Mouse (Mus musculus) urinary bladder, postnatal 14 days (tissue): ENCODE measurements at regions not wholly inside any gene's neighbourhood (a gene's known extent, or its start where the extent isn't known, plus 50 kb on each side); places are given as distances from the start of the nearest gene placed in this dataset.

Source experiments
- DNase-seq: peaks from one replicate; pipeline ENCODE4 v3.0.0; 2021; ENCODE audit warnings: low spot score

GRCm38 (mm10) chr7:124857106-124857505, 587.4 kb upstream of the Kdm8 start:
- DNase-seq = no peak

- no peak for DNase-seq
Measured at GRCm38 (mm10) chr7:124861397-124861796, 583.1 kb upstream of the Kdm8 start.

- DNase-seq = peak; percentile 64
Measured at GRCm38 (mm10) chr7:124868133-124868603, 576.3 kb upstream of the Kdm8 start.

- no peak for DNase-seq
Measured at GRCm38 (mm10) chr7:124868621-124869020, 575.9 kb upstream of the Kdm8 start.

GRCm38 (mm10) chr7:124880771-124881170, 563.7 kb upstream of the Kdm8 start:
- DNase-seq = no peak

- peak; percentile 5 for DNase-seq
Measured at GRCm38 (mm10) chr7:124907233-124907632, 537.2 kb upstream of the Kdm8 start.

- DNase-seq = no peak
Measured at GRCm38 (mm10) chr7:124907662-124908296, 536.7 kb upstream of the Kdm8 start.

GRCm38 (mm10) chr7:124914061-124914460, 530.4 kb upstream of the Kdm8 start:
- DNase-seq = no peak

GRCm38 (mm10) chr7:124914479-124914878, 530.0 kb upstream of the Kdm8 start:
- DNase-seq = no peak

- no peak for DNase-seq
Measured at GRCm38 (mm10) chr7:124914972-124915371, 529.5 kb upstream of the Kdm8 start.

GRCm38 (mm10) chr7:124915637-124916036, 528.8 kb upstream of the Kdm8 start:
- no peak for DNase-seq

- no peak for DNase-seq
Measured at GRCm38 (mm10) chr7:124917606-124918120, 526.8 kb upstream of the Kdm8 start.

GRCm38 (mm10) chr7:124922806-124923205, 521.7 kb upstream of the Kdm8 start:
- DNase-seq = no peak

GRCm38 (mm10) chr7:124933573-124933972, 510.9 kb upstream of the Kdm8 start:
- DNase-seq = no peak

- DNase-seq = no peak
Measured at GRCm38 (mm10) chr7:124939357-124939756, 505.1 kb upstream of the Kdm8 start.

- no peak for DNase-seq
Measured at GRCm38 (mm10) chr7:124941527-124941926, 502.9 kb upstream of the Kdm8 start.

GRCm38 (mm10) chr7:124946424-124946823, 498.1 kb upstream of the Kdm8 start:
- DNase-seq = no peak

- DNase-seq = no peak
Measured at GRCm38 (mm10) chr7:124957329-124957728, 487.1 kb upstream of the Kdm8 start.

- DNase-seq = no peak
Measured at GRCm38 (mm10) chr7:124974870-124975488, 469.5 kb upstream of the Kdm8 start.

GRCm38 (mm10) chr7:124989456-124989855, 455.0 kb upstream of the Kdm8 start:
- no peak for DNase-seq

- DNase-seq = no peak
Measured at GRCm38 (mm10) chr7:124990695-124991094, 453.8 kb upstream of the Kdm8 start.

- no peak for DNase-seq
Measured at GRCm38 (mm10) chr7:124996538-124996937, 447.9 kb upstream of the Kdm8 start.

GRCm38 (mm10) chr7:125000669-125001068, 443.8 kb upstream of the Kdm8 start:
- no peak for DNase-seq

GRCm38 (mm10) chr7:125005638-125006037, 438.8 kb upstream of the Kdm8 start:
- DNase-seq = no peak
